Mouse (Mus musculus) cerebellum, adult 2 months (tissue): Measurements from ENCODE around the gene Fgfr2.

Source experiments
- CTCF ChIP-seq: fragments of 200-500 bp; IDR thresholded peaks from 2 replicates; pipeline ENCODE4 v1.5.1; 2011; ENCODE audit warnings: low read depth, mild to moderate bottlenecking, control low read depth, low read length, moderate library complexity, borderline replicate concordance; ENCODE audit not compliant: insufficient read depth
- POLR2A ChIP-seq: fragments of 200-500 bp; IDR thresholded peaks from 2 replicates; pipeline ENCODE4 v1.6.1; 2011; ENCODE audit warnings: low read length, control low read depth, borderline replicate concordance; ENCODE audit not compliant: insufficient read depth

DNA sequence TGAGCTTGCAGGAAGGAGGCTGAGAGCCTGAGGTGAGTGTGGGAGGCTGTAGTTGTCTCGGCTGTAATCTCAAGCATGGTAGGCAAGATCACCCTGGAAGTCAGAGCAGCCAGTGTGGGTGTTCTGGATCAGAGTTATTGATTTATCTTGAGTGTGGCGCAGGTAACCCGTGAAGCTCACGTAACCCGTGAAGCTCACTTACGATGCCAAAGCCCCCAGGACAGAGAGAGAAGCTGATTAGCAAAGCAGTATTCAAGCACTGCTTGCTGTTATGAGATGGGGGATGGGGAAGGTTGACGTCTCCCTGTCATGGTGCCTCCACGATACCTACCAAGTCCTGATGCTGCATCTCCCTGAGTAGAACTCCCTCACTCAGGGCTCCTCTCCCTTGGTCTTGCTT, 503.6 kb downstream of the Fgfr2 start:
- TF ChIP-seq POLR2A (no peak), CTCF (no peak)
